Mouse (Mus musculus): Measurements from ENCODE around the gene Lrrc26.

- TF ChIP-seq CTCF (IDR thresholded peaks at IDR 0.05; ENCODE audit: extremely low read depth, insufficient read length, insufficient replicate concordance, low read depth, low read length) (no peak), POLR2A (IDR thresholded peaks at IDR 0.05; ENCODE audit: low read depth, low read length) (no peak)
Observed at GRCm38 (mm10) chr2:25303452-25303851, 13.7 kb downstream of the Lrrc26 start.
